In genomic region chr9:51286079-51286478, GRCm38 (mm10) we compare ENCODE assay signal across 18 mouse cellular contexts. TPM values are rescaled to one million over a fixed set of nuclear protein-coding genes. Genes with fewer than 3 reads are reported as not detected.
DNase-seq lines count a peak whose midpoint lies in the region; ATAC-seq and TF ChIP-seq lines count a peak whose summit lies in the region.
"Had no signal": no experiment of that assay in that cellular context is flagged by ENCODE, and none has a peak within 500 bp of the region (broad histone marks: within the 10 kb centered on the region; RNA-seq: fewer than 3 reads in every experiment).

No protein-coding gene starts in this region.

- CTCF ChIA-PET in Patski (lab: Charles Lee): no interaction called here

- in situ Hi-C loops in Patski (cut with MboI; ENCODE audit: low pct_unique_long_range_greater_than_20kb): loop anchor here (25.0 kb wide), 2 partner anchors 249 to 474 kb away; no protein-coding TSS in a partner anchor

- POLR2A ChIA-PET in Patski (lab: Charles Lee): no interaction called here

- DNase-seq in adrenal gland, postnatal 14 days: peak; percentile 22
- DNase-seq in adrenal gland, adult 18-20 months (ENCODE audit: low spot score in 2 of 2): no peak
- peak; percentile 61 for DNase-seq in 3134 (ENCODE audit: extremely low read depth, insufficient read length, low spot score)
- DNase-seq in Patski (ENCODE audit: low read depth, low spot score): no peak
- peak; percentile 50 for DNase-seq in lung, postnatal 14 days
- DNase-seq in frontal cortex, postnatal 10 days (ENCODE audit: low spot score in 2 of 2): no peak
- no peak for DNase-seq in cerebellum, adult 9-10 months
- DNase-seq: cerebellum, adult 11-12 months; gastrocnemius, postnatal 36 days; midbrain, embryonic 14.5 days; thymus, postnatal 4 days had no signal

- no peaks in the 10 kb centered on the region for H3K27me3 ChIP-seq in Patski
- H3K27me3 ChIP-seq: CH12.LX had no signal

- no peak for TF ChIP-seq CTCF in Patski (IDR thresholded peaks at IDR 0.05)

- peak; percentile 65 for ATAC-seq in Patski
- no peak for ATAC-seq in activated CD4-positive, CD25-positive, alpha-beta regulatory T cell, adult 4 months

RNA-seq across cellular contexts. Expression of gene Colca2, which starts 7.7 kb away (rescaled TPM):
- total RNA-seq in adrenal gland, postnatal 14 days (2021): 2.9 and 5.4 TPM in 2 replicates
- total RNA-seq in adrenal gland, adult 18-20 months (2021): 1 to 10 TPM; 2.0 to 3.3 TPM
- polyA plus RNA-seq in Patski (2021): 3.5 TPM
- polyA plus RNA-seq in activated CD4-positive, CD25-positive, alpha-beta regulatory T cell, adult 4 months (2017; shearing (Covaris generic)): not detected
- total RNA-seq: CH12.LX had no signal
- polyA plus RNA-seq: erythroblast, embryonic 14.5 days had no signal

RNA-seq across cellular contexts. Expression of gene 1810046K07Rik, which starts 42.6 kb away (rescaled TPM):
- total RNA-seq in adrenal gland, postnatal 14 days (2021): 1.0 TPM in 1 of 2 replicates, not detected in the other
- total RNA-seq in adrenal gland, adult 18-20 months (2021): not detected
- not detected for polyA plus RNA-seq in Patski (2021)
- not detected for polyA plus RNA-seq in activated CD4-positive, CD25-positive, alpha-beta regulatory T cell, adult 4 months (2017; shearing (Covaris generic))
- total RNA-seq: gastrocnemius, postnatal 36 days; hematopoietic stem cell, adult 5-6 weeks had no signal
- polyA plus RNA-seq: heart, embryonic 12.5 days; intestine, embryonic 14.5 days; midbrain, embryonic 14.5 days; neural tube, embryonic 11.5 days had no signal

Comparison
In these comparisons a context has a peak if more than half of its experiments do, and no peak if none do; other contexts are left out.
1. DNase-seq: peak in adrenal gland, postnatal 14 days (single experiment), 3134 (single experiment) and lung, postnatal 14 days (single experiment); none in adrenal gland, adult 18-20 months (0 of 2), Patski (single experiment), frontal cortex, postnatal 10 days (0 of 2) and cerebellum, adult 9-10 months (single experiment).